Mouse (Mus musculus): ENCODE measurements around the gene Gm10643. TPM values are rescaled to one million over a fixed set of nuclear protein-coding genes. Genes with fewer than 3 reads are reported as not detected.

Gm10643 gene
- polyA plus RNA-seq, 1 experiment from 2014 or later = 1.0 TPM

DNA sequence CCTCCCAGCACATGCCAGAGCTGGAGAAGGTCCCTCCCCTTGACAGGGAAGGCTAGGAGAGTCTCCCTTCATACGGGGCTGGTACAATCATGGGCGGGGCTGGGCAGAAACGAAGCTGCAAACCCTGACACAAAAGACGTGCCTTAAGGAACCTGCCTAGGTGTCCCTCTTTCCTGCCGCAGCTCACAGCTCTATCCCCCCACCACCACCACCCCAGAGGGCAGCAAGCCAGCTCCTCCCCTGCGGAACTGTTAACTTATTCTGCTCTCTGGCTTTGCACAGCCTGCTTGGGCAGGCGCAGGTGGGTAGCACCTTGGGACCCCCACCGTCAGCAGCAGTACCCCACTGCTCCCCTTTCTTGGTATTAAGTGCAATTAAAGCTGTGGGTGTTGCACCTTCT lies 31.1 kb upstream of the Gm10643 start:
- Histone ChIP-seq H3K27me3 (replicated peaks; ENCODE audit: control insufficient read depth, insufficient read depth, low read length) (no peaks in the 10 kb centered on the region), H3K4me1 (replicated peaks; ENCODE audit: control insufficient read depth, insufficient read depth, low read length) (no peaks in the 10 kb centered on the region), H3K36me3 (ENCODE audit: control insufficient read depth, insufficient read depth) (peaks cover 30% of the 10 kb centered on the region), H3K4me2 (ENCODE audit: low read length) (no peak overlapping the region), H3K27ac (ENCODE audit: low read length) (no peak overlapping the region), H3K4me3 (replicated peaks; ENCODE audit: low read length) (no peak overlapping the region), H3K9me3 (ENCODE audit: control insufficient read depth, low read length) (no peaks in the 10 kb centered on the region), H3K9ac (replicated peaks; ENCODE audit: low read depth, low read length) (no peak overlapping the region)
- 66% methylated on average over 8 of the region's 8 CpGs for WGBS
- no peak for ATAC-seq

DNA sequence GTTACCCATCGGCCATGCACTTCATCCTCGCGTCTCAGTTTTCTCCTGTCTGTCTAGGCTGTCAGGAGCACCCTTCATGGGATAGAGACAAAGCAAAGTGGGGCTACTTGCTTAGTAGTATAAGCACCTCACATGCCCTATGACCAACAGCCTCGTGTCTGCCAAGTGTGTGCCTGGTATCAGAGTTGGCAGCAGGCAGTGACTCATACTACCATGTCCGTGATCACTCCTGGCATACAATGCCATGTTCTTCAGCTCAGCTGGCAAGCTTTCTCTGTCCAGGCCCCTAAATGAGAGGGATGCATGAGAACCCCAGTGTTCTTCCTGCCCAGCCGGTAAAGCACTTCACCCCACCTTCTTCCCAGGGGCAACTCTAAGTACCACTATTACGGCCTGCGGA lies 25.6 kb upstream of the Gm10643 start:
- WGBS = 88% methylated on average over 8 of the region's 8 CpGs
- ATAC-seq = no peak
- Histone ChIP-seq H3K4me2 (ENCODE audit: low read length) (no peak overlapping the region), H3K9ac (replicated peaks; ENCODE audit: low read depth, low read length) (no peak overlapping the region), H3K4me3 (replicated peaks; ENCODE audit: low read length) (no peak overlapping the region), H3K4me1 (replicated peaks; ENCODE audit: control insufficient read depth, insufficient read depth, low read length) (no peaks in the 10 kb centered on the region), H3K27ac (ENCODE audit: low read length) (no peak overlapping the region), H3K36me3 (ENCODE audit: control insufficient read depth, insufficient read depth) (peaks cover 21% of the 10 kb centered on the region; the same call in 1 of the 2 replicates), H3K9me3 (ENCODE audit: control insufficient read depth, low read length) (no peaks in the 10 kb centered on the region), H3K27me3 (replicated peaks; ENCODE audit: control insufficient read depth, insufficient read depth, low read length) (no peaks in the 10 kb centered on the region)

DNA sequence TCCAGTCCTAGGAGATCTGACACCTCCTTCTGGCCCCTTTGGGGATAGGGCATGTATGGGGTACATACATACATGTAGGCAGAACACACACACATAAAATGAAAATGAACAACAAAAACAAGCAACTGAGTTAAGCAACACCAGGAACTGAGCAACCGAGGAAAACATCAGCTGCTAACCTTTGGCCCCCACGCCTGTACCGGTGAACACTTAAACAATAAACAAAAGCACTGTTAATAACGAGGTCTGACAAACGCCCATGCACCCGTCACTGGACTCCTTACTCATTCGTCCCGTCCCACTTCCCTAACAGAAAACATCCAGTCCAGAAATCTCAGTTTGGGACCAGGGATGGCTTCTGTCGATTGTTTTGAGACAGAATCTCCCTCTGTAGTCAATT lies 24.3 kb upstream of the Gm10643 start:
- 56% methylated on average over 9 of the region's 9 CpGs for WGBS
- no peak for ATAC-seq
- Histone ChIP-seq H3K9ac (replicated peaks; ENCODE audit: low read depth, low read length) (no peak overlapping the region), H3K27ac (ENCODE audit: low read length) (no peak overlapping the region), H3K36me3 (ENCODE audit: control insufficient read depth, insufficient read depth) (peaks cover 19% of the 10 kb centered on the region; the same call in 1 of the 2 replicates), H3K4me2 (ENCODE audit: low read length) (no peak overlapping the region), H3K4me1 (replicated peaks; ENCODE audit: control insufficient read depth, insufficient read depth, low read length) (no peaks in the 10 kb centered on the region), H3K4me3 (replicated peaks; ENCODE audit: low read length) (no peak overlapping the region), H3K27me3 (replicated peaks; ENCODE audit: control insufficient read depth, insufficient read depth, low read length) (no peaks in the 10 kb centered on the region), H3K9me3 (ENCODE audit: control insufficient read depth, low read length) (no peaks in the 10 kb centered on the region)

DNA sequence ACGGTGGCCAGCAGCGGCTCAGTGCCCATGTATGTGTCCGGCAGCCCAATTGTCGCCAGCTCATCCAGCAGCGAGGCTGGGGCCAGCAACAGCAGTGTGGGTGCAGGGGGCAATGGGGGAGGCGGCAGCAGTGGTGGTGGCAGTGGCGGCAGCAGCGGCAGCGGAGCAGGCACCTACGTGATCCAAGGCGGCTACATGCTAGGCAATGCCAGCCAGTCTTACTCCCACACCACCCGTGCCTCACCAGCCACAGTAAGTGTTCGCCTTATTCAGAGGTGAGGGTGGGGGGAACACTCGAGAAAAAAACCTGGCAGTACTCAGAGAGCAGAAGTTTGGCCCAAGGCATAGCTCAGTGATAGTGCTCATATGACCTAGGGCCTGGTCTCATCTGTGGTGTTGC lies 22.9 kb upstream of the Gm10643 start:
- no peaks in the 10 kb centered on the region for H3K4me1 ChIP-seq (replicated peaks; ENCODE audit: control insufficient read depth, insufficient read depth, low read length)
- H3K36me3 ChIP-seq (ENCODE audit: control insufficient read depth, insufficient read depth) = peaks cover 20% of the 10 kb centered on the region; the same call in 1 of the 2 replicates
- H3K4me3 ChIP-seq (replicated peaks; ENCODE audit: low read length) = no peak overlapping the region
- ATAC-seq = no peak
- WGBS = 95% methylated on average over 14 of the region's 14 CpGs
- H3K27ac ChIP-seq (ENCODE audit: low read length) = no peak overlapping the region
- no peaks in the 10 kb centered on the region for H3K9me3 ChIP-seq (ENCODE audit: control insufficient read depth, low read length)
- H3K4me2 ChIP-seq (ENCODE audit: low read length) = no peak overlapping the region
- H3K9ac ChIP-seq (replicated peaks; ENCODE audit: low read depth, low read length) = no peak overlapping the region
- no peaks in the 10 kb centered on the region for H3K27me3 ChIP-seq (replicated peaks; ENCODE audit: control insufficient read depth, insufficient read depth, low read length)

DNA sequence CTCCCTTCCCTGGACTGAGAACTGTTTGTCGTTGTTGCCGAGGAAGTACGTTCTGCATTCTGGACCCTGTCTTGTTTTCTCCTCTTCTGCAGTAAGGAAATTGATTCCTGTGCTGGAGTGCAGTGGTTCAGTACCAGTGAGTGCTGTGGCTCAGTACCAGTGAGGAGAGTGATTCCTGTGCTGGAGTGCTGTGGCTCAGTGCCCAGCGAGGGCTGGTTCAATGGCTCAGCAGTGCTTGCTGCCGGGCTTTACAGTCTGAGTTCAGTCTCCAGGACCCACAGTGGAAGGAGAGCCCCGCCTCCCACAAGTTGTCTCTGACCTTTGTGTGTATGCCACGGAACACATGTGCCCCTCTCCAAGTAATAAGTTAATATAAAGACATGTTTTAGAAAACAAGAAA lies 22.2 kb upstream of the Gm10643 start:
- H3K36me3 ChIP-seq (ENCODE audit: control insufficient read depth, insufficient read depth) = peaks cover 17% of the 10 kb centered on the region
- no peak overlapping the region for H3K9ac ChIP-seq (replicated peaks; ENCODE audit: low read depth, low read length)
- H3K4me3 ChIP-seq (replicated peaks; ENCODE audit: low read length) = no peak overlapping the region
- H3K4me2 ChIP-seq (ENCODE audit: low read length) = no peak overlapping the region
- no peaks in the 10 kb centered on the region for H3K9me3 ChIP-seq (ENCODE audit: control insufficient read depth, low read length)
- WGBS = 89% methylated on average over 7 of the region's 7 CpGs
- no peak overlapping the region for H3K27ac ChIP-seq (ENCODE audit: low read length)
- no peak for ATAC-seq
- H3K4me1 ChIP-seq (replicated peaks; ENCODE audit: control insufficient read depth, insufficient read depth, low read length) = no peaks in the 10 kb centered on the region
- H3K27me3 ChIP-seq (replicated peaks; ENCODE audit: control insufficient read depth, insufficient read depth, low read length) = no peaks in the 10 kb centered on the region

DNA sequence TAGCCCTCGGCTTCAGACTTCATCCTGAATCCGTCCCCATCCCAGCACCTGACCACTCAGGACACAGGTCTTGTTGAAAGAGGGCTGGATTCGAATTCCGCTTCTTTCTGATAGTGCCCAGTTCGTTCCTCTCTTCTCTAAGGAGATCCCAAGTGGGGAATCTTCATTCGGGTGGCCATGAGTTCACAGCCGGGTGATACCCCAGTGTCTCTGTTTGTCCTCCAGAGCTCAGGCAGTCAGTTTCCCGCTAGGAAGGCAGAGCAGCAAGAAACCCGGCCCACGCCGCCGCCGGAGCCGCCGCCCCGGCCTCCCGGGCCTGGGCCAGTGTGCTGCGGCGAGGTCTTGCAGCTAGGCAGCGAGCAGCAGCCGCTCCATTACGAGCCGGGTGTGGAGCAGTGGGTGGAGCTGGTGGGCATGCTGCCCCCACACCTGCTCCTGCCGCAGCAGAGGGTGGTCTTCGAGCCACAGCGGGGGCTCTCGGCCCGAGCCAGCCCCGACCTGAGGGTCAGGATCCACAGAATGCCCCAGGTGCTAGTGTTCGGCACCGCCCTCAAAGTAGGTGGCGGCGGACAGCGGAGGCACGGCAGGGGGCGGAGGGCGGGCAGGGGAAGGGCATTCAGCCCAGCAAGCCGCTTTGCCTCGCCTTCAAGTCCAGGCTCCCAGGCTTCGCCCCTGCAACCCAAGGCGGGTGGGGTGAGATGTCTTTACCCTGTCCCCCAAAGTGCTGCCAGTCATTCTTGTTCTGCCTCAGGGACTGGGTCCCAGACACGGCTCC lies 19.6 kb upstream of the Gm10643 start:
- 0 out of 2 replicates have a peak overlapping the region, but pooled peaks have one; percentile 7 for H3K9ac ChIP-seq (replicated peaks; ENCODE audit: low read depth, low read length)
- no peaks in the 10 kb centered on the region for H3K4me1 ChIP-seq (replicated peaks; ENCODE audit: control insufficient read depth, insufficient read depth, low read length)
- no peak for ATAC-seq
- H3K27me3 ChIP-seq (replicated peaks; ENCODE audit: control insufficient read depth, insufficient read depth, low read length) = no peaks in the 10 kb centered on the region
- H3K9me3 ChIP-seq (ENCODE audit: control insufficient read depth, low read length) = no peaks in the 10 kb centered on the region
- 33% methylated on average over 42 of the region's 42 CpGs for WGBS
- no peak overlapping the region for H3K4me3 ChIP-seq (replicated peaks; ENCODE audit: low read length)
- no peak overlapping the region for H3K4me2 ChIP-seq (ENCODE audit: low read length)
- peaks cover 15% of the 10 kb centered on the region for H3K36me3 ChIP-seq (ENCODE audit: control insufficient read depth, insufficient read depth)
- no peak overlapping the region for H3K27ac ChIP-seq (ENCODE audit: low read length)

DNA sequence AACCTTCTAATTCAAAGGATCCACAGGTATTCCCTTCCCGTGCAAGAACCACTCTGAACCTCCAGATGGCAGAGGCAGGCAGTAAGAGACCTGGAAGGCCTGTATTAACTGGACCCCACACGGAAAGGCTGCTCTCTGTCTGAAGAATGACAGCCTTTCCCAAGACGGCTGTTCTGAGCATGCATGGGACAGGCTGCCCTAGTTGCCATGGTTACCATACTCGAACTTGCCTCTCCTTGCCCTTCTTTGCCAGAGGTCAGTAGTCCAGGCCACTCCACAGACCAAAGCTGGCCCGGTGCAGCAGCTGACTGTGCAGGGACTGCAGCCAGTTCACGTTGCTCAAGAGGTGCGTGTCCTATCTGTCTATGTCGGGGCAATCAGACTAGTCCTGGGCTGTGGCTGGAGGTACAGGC lies 18.9 kb upstream of the Gm10643 start:
- 33% methylated on average over 8 of the region's 8 CpGs for WGBS
- Histone ChIP-seq H3K27ac (ENCODE audit: low read length) (no peak overlapping the region), H3K9ac (replicated peaks; ENCODE audit: low read depth, low read length) (no peak overlapping the region), H3K27me3 (replicated peaks; ENCODE audit: control insufficient read depth, insufficient read depth, low read length) (no peaks in the 10 kb centered on the region), H3K9me3 (ENCODE audit: control insufficient read depth, low read length) (no peaks in the 10 kb centered on the region), H3K4me2 (ENCODE audit: low read length) (no peak overlapping the region), H3K4me1 (replicated peaks; ENCODE audit: control insufficient read depth, insufficient read depth, low read length) (no peaks in the 10 kb centered on the region), H3K4me3 (replicated peaks; ENCODE audit: low read length) (no peak overlapping the region), H3K36me3 (ENCODE audit: control insufficient read depth, insufficient read depth) (peaks cover 14% of the 10 kb centered on the region)
- ATAC-seq = no peak

DNA sequence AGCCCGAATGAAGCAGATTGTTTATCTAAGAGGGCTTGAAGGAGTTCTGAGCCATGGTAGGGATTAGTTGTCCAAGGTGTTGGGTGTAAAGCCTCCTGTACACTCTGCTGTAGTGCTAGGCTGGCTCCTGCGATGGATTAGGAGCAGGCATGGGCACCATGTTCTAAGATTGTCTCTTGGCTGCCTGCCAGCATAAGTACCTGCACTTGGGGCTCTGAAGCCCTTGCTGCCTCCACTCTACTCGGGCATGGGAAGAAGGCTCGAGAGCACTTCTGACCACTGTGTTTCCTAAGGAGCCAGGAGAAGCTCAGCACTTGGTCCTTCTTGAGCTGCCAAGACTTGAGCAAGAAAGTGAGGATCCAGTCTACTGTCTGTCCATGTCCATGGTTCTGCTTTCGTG lies 14.3 kb upstream of the Gm10643 start:
- no peaks in the 10 kb centered on the region for H3K27me3 ChIP-seq (replicated peaks; ENCODE audit: control insufficient read depth, insufficient read depth, low read length)
- no peaks in the 10 kb centered on the region for H3K9me3 ChIP-seq (ENCODE audit: control insufficient read depth, low read length)
- H3K36me3 ChIP-seq (ENCODE audit: control insufficient read depth, insufficient read depth) = peaks cover 14% of the 10 kb centered on the region
- 86% methylated on average over 5 of the region's 5 CpGs for WGBS
- ATAC-seq = no peak
- no peaks in the 10 kb centered on the region; the same call in 1 of the 2 replicates for H3K4me1 ChIP-seq (replicated peaks; ENCODE audit: control insufficient read depth, insufficient read depth, low read length)
- no peak overlapping the region for H3K27ac ChIP-seq (ENCODE audit: low read length)
- no peak overlapping the region for H3K9ac ChIP-seq (replicated peaks; ENCODE audit: low read depth, low read length)
- no peak overlapping the region for H3K4me3 ChIP-seq (replicated peaks; ENCODE audit: low read length)
- no peak overlapping the region for H3K4me2 ChIP-seq (ENCODE audit: low read length)

DNA sequence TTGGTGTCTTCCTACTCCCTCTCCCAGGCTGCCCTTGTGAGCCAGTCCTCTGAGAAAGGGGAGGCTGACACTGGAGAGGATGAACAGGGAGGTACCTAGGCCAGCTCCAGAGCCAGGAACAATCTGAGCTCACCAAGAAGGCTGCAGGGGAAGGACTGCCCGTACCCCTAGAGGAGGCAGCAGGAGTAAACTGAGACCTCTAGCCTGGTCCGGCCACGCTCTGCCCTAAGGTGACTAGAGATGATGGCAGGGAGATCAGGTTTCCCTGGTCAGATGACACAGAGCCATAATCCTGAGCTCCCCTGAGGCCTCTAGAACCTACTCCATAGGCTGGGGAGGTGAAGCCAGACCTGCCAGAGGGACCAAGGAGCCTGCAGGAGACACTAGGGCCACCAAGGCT lies 11.9 kb upstream of the Gm10643 start:
- peaks cover 6% of the 10 kb centered on the region; the same call in 1 of the 2 replicates for H3K36me3 ChIP-seq (ENCODE audit: control insufficient read depth, insufficient read depth)
- ATAC-seq = no peak
- no peaks in the 10 kb centered on the region for H3K9me3 ChIP-seq (ENCODE audit: control insufficient read depth, low read length)
- WGBS = 90% methylated on average over 3 of the region's 3 CpGs
- H3K27ac ChIP-seq (ENCODE audit: low read length) = no peak overlapping the region
- H3K4me1 ChIP-seq (replicated peaks; ENCODE audit: control insufficient read depth, insufficient read depth, low read length) = peaks cover 18% of the 10 kb centered on the region
- H3K9ac ChIP-seq (replicated peaks; ENCODE audit: low read depth, low read length) = no peak overlapping the region
- no peak overlapping the region for H3K4me3 ChIP-seq (replicated peaks; ENCODE audit: low read length)
- H3K4me2 ChIP-seq (ENCODE audit: low read length) = no peak overlapping the region
- no peaks in the 10 kb centered on the region for H3K27me3 ChIP-seq (replicated peaks; ENCODE audit: control insufficient read depth, insufficient read depth, low read length)

Measured in forebrain, embryonic 16.5 days (tissue).